Mouse (Mus musculus): ENCODE data around the gene Taf9.

DNA sequence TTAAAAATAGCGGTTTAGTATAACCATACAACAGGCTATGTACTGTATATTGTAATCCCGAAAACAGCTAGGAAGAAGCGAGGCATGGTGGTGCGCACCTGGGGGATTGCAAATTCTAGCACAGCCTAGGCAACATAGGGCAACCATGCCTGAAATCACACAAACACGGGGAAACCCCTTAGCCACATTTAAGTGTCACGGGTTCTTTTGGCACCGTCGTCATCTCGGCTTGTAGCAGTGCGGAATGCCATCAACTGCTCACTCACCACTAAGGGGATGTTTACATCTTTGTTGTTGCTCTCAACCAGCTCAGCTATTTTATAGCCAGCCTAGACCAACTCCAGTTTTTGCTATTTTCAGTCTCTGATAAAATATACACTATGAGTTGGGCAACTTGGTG lies 47.5 kb downstream of the Taf9 start:
- no peak for TF ChIP-seq CTCF (IDR thresholded peaks at IDR 0.05; ENCODE audit: insufficient read depth, low read depth, low read length)
- no peak for TF ChIP-seq POLR2A (IDR thresholded peaks at IDR 0.05; ENCODE audit: insufficient read depth, low read depth, low read length)

Data from olfactory bulb, adult 2 months (tissue).